24 mouse cellular contexts compared by ENCODE assay signal in genomic region chr6:62067024-62067380, GRCm38 (mm10).
DNase-seq lines count a peak whose midpoint lies in the region; ATAC-seq and TF ChIP-seq lines count a peak whose summit lies in the region.
"Had no signal": no experiment of that assay in that cellular context is flagged by ENCODE, and none has a peak within 500 bp of the region (broad histone marks: within the 10 kb centered on the region; RNA-seq: fewer than 3 reads in every experiment).

No protein-coding gene starts in this region.

- H3K27me3 ChIP-seq in embryonic facial prominence, embryonic 14.5 days (replicated peaks; ENCODE audit: control insufficient read depth, insufficient read depth, low read length), result no peaks in the 10 kb centered on the region
- H3K27me3 ChIP-seq in embryonic facial prominence, embryonic 10.5 days (replicated peaks; ENCODE audit: low read depth, poor library complexity, severe bottlenecking), result no peaks in the 10 kb centered on the region
- H3K27me3 ChIP-seq in hindbrain, embryonic 12.5 days, result no peaks in the 10 kb centered on the region
- H3K27me3 ChIP-seq in hindbrain, embryonic 16.5 days (replicated peaks; ENCODE audit: control insufficient read depth, insufficient read depth, low read length), result no peaks in the 10 kb centered on the region
- H3K27me3 ChIP-seq in midbrain, embryonic 13.5 days, result no peaks in the 10 kb centered on the region
- H3K27me3 ChIP-seq in midbrain, postnatal 0 days (ENCODE audit: insufficient read depth, low read length), result no peaks in the 10 kb centered on the region
- H3K27me3 ChIP-seq: CH12.LX; embryonic facial prominence, embryonic 13.5 days; forebrain, embryonic 13.5 days; forebrain, embryonic 15.5 days; Patski had no signal

- H3K9ac ChIP-seq in embryonic facial prominence, embryonic 14.5 days (ENCODE audit: low read depth, low read length), result no peak overlapping the region
- no peak overlapping the region for H3K9ac ChIP-seq in hindbrain, embryonic 12.5 days
- no peak overlapping the region for H3K9ac ChIP-seq in hindbrain, embryonic 16.5 days (ENCODE audit: low read depth, low read length)
- H3K9ac ChIP-seq in midbrain, embryonic 13.5 days (replicated peaks), result no peak overlapping the region
- H3K9ac ChIP-seq in midbrain, postnatal 0 days (replicated peaks; ENCODE audit: low read length, poor library complexity, severe bottlenecking), result no peak overlapping the region
- H3K9ac ChIP-seq: embryonic facial prominence, embryonic 13.5 days; forebrain, embryonic 13.5 days; forebrain, embryonic 15.5 days had no signal

- peak; percentile 11 for DNase-seq in embryonic facial prominence, embryonic 14.5 days (ENCODE audit: low spot score)
- DNase-seq in embryonic facial prominence, embryonic 10.5 days (ENCODE audit: low spot score), result no peak
- DNase-seq in midbrain, postnatal 0 days (ENCODE audit: low spot score), result no peak
- peak; percentile 76 for DNase-seq in retina, embryonic 14.5 days (ENCODE audit: low spot score)
- no peak for DNase-seq in right cerebral cortex, postnatal 25 days
- DNase-seq: adrenal gland, adult 8-10 months; adrenal gland, postnatal 14 days; adrenal gland, postnatal 36 days; B cell, adult 2 months; cerebellum, adult 11-12 months; cerebellum, adult 9-10 months; cerebellum, postnatal 10 days; cerebellum, postnatal 25 days had no signal

- no peaks in the 10 kb centered on the region for H3K36me3 ChIP-seq in embryonic facial prominence, embryonic 14.5 days (ENCODE audit: control insufficient read depth, insufficient read depth, low read length)
- H3K36me3 ChIP-seq in embryonic facial prominence, embryonic 10.5 days (replicated peaks), result no peaks in the 10 kb centered on the region
- H3K36me3 ChIP-seq in hindbrain, embryonic 12.5 days, result no peaks in the 10 kb centered on the region
- no peaks in the 10 kb centered on the region for H3K36me3 ChIP-seq in hindbrain, embryonic 16.5 days (ENCODE audit: control insufficient read depth, insufficient read depth, low read length)
- no peaks in the 10 kb centered on the region for H3K36me3 ChIP-seq in midbrain, embryonic 13.5 days
- H3K36me3 ChIP-seq in midbrain, postnatal 0 days (ENCODE audit: insufficient read depth, low read length), result no peaks in the 10 kb centered on the region
- H3K36me3 ChIP-seq: embryonic facial prominence, embryonic 13.5 days; forebrain, embryonic 15.5 days; G1E had no signal

- 77% methylated on average over 4 of the region's 4 CpGs for WGBS in embryonic facial prominence, embryonic 14.5 days
- WGBS in embryonic facial prominence, embryonic 10.5 days, result 84% methylated on average over 4 of the region's 4 CpGs
- WGBS in hindbrain, embryonic 12.5 days, result 80% methylated on average over 4 of the region's 4 CpGs
- 72% methylated on average over 4 of the region's 4 CpGs for WGBS in hindbrain, embryonic 16.5 days
- whole genome bisulfite sequencing in midbrain, embryonic 13.5 days, result 73% methylated on average over 4 of the region's 4 CpGs
- WGBS in midbrain, postnatal 0 days, result 65% methylated on average over 4 of the region's 4 CpGs

- no peak for TF ChIP-seq CTCF in midbrain, postnatal 0 days (IDR thresholded peaks at IDR 0.05)

- no peaks in the 10 kb centered on the region for H3K4me1 ChIP-seq in embryonic facial prominence, embryonic 14.5 days (ENCODE audit: control insufficient read depth, insufficient read depth, low read length)
- H3K4me1 ChIP-seq in embryonic facial prominence, embryonic 10.5 days, result no peaks in the 10 kb centered on the region
- H3K4me1 ChIP-seq in hindbrain, embryonic 12.5 days, result no peaks in the 10 kb centered on the region
- H3K4me1 ChIP-seq in hindbrain, embryonic 16.5 days (ENCODE audit: control insufficient read depth, insufficient read depth, low read depth, low read length), result no peaks in the 10 kb centered on the region
- H3K4me1 ChIP-seq in midbrain, embryonic 13.5 days (replicated peaks), result no peaks in the 10 kb centered on the region
- H3K4me1 ChIP-seq in midbrain, postnatal 0 days (ENCODE audit: insufficient read depth, low read length), result no peaks in the 10 kb centered on the region
- H3K4me1 ChIP-seq: embryonic facial prominence, embryonic 13.5 days; forebrain, embryonic 15.5 days had no signal

- H3K4me3 ChIP-seq in embryonic facial prominence, embryonic 14.5 days (ENCODE audit: low read depth, low read length), result no peak overlapping the region
- H3K4me3 ChIP-seq in embryonic facial prominence, embryonic 10.5 days, result no peak overlapping the region
- H3K4me3 ChIP-seq in hindbrain, embryonic 12.5 days, result no peak overlapping the region
- no peak overlapping the region for H3K4me3 ChIP-seq in hindbrain, embryonic 16.5 days (ENCODE audit: low read length)
- H3K4me3 ChIP-seq in midbrain, embryonic 13.5 days (replicated peaks), result no peak overlapping the region
- no peak overlapping the region for H3K4me3 ChIP-seq in midbrain, postnatal 0 days (ENCODE audit: low read depth, low read length)
- H3K4me3 ChIP-seq: embryonic facial prominence, embryonic 13.5 days; forebrain, embryonic 13.5 days; forebrain, embryonic 15.5 days had no signal

- no peak overlapping the region for H3K27ac ChIP-seq in embryonic facial prominence, embryonic 14.5 days (replicated peaks; ENCODE audit: low read depth, low read length)
- H3K27ac ChIP-seq in embryonic facial prominence, embryonic 10.5 days (replicated peaks), result no peak overlapping the region
- H3K27ac ChIP-seq in hindbrain, embryonic 12.5 days, result no peak overlapping the region
- no peak overlapping the region for H3K27ac ChIP-seq in hindbrain, embryonic 16.5 days (ENCODE audit: low read depth, low read length)
- H3K27ac ChIP-seq in midbrain, embryonic 13.5 days, result no peak overlapping the region
- H3K27ac ChIP-seq in midbrain, postnatal 0 days (ENCODE audit: low read depth, low read length), result no peak overlapping the region
- H3K27ac ChIP-seq: embryonic facial prominence, embryonic 13.5 days; forebrain, embryonic 13.5 days; forebrain, embryonic 15.5 days had no signal

- H3K4me2 ChIP-seq in embryonic facial prominence, embryonic 14.5 days (ENCODE audit: low read depth, low read length), result no peak overlapping the region
- no peak overlapping the region for H3K4me2 ChIP-seq in hindbrain, embryonic 12.5 days (replicated peaks)
- no peak overlapping the region for H3K4me2 ChIP-seq in hindbrain, embryonic 16.5 days (ENCODE audit: low read length)
- H3K4me2 ChIP-seq in midbrain, embryonic 13.5 days (replicated peaks), result no peak overlapping the region
- no peak overlapping the region for H3K4me2 ChIP-seq in midbrain, postnatal 0 days (ENCODE audit: low read depth, low read length, poor library complexity, severe bottlenecking)
- H3K4me2 ChIP-seq: embryonic facial prominence, embryonic 13.5 days; forebrain, embryonic 13.5 days; forebrain, embryonic 15.5 days had no signal

- ATAC-seq in embryonic facial prominence, embryonic 14.5 days (ENCODE audit: low read depth), result no peak
- ATAC-seq in hindbrain, embryonic 12.5 days (ENCODE audit: low FRiP score), result 0 out of 2 replicates have a peak, but pooled peaks have one; percentile 38
- ATAC-seq in hindbrain, embryonic 16.5 days, result no peak
- peak; percentile 20; the same call in 1 of the 2 replicates for ATAC-seq in midbrain, embryonic 13.5 days
- ATAC-seq in midbrain, postnatal 0 days (ENCODE audit: low FRiP score), result no peak
- ATAC-seq: activated CD4-positive, CD25-positive, alpha-beta regulatory T cell, adult 4 months; CD4-positive, CD25-positive, alpha-beta regulatory T cell, adult 4 months; Patski had no signal

- H3K9me3 ChIP-seq in embryonic facial prominence, embryonic 14.5 days (ENCODE audit: control insufficient read depth, low read length), result no peaks in the 10 kb centered on the region
- H3K9me3 ChIP-seq in embryonic facial prominence, embryonic 10.5 days, result no peaks in the 10 kb centered on the region
- H3K9me3 ChIP-seq in hindbrain, embryonic 12.5 days (replicated peaks), result no peaks in the 10 kb centered on the region
- no peaks in the 10 kb centered on the region for H3K9me3 ChIP-seq in hindbrain, embryonic 16.5 days (ENCODE audit: control insufficient read depth, low read length)
- H3K9me3 ChIP-seq in midbrain, embryonic 13.5 days, result no peaks in the 10 kb centered on the region
- no peaks in the 10 kb centered on the region for H3K9me3 ChIP-seq in midbrain, postnatal 0 days (ENCODE audit: low read length)
- H3K9me3 ChIP-seq: embryonic facial prominence, embryonic 13.5 days; forebrain, embryonic 13.5 days; forebrain, embryonic 15.5 days; G1E had no signal

Comparison
In these comparisons a context has a peak if more than half of its experiments do, and no peak if none do; other contexts are left out.
1. ATAC-seq: peak in hindbrain, embryonic 12.5 days (single experiment) and midbrain, embryonic 13.5 days (single experiment); none in embryonic facial prominence, embryonic 14.5 days (single experiment), hindbrain, embryonic 16.5 days (single experiment) and midbrain, postnatal 0 days (single experiment).
2. DNase-seq: peak in embryonic facial prominence, embryonic 14.5 days (single experiment) and retina, embryonic 14.5 days (single experiment); none in embryonic facial prominence, embryonic 10.5 days (single experiment), midbrain, postnatal 0 days (single experiment) and right cerebral cortex, postnatal 25 days (single experiment).